Mouse (Mus musculus) Patski (cell line): Measurements from ENCODE around the gene Ube4a. TPM values are rescaled to one million over a fixed set of nuclear protein-coding genes. Genes with fewer than 3 reads are reported as not detected.

Source experiments
- ATAC-seq: fragments of 100-300 bp; one replicate; pipeline ENCODE4 v1.8.0; 2021
- CTCF ChIA-PET: fragments of 350-600 bp; sonication (Branson Sonifier 250); formaldehyde crosslinking; loops from one replicate; lab custom pipeline; 2022; ENCODE audit warnings: inconsistent platforms; lab: Charles Lee
- POLR2A ChIA-PET: fragments of 350-600 bp; sonication (Branson Sonifier 250); formaldehyde crosslinking; loops from one replicate; lab custom pipeline; 2022; ENCODE audit warnings: antibody characterized with exemption, inconsistent platforms; lab: Charles Lee
- DNase-seq: peaks from one replicate; pipeline ENCODE4 v3.0.0-alpha.2; 2011; ENCODE audit warnings: low read depth, low spot score
- H3K27me3 ChIP-seq: fragments of 371-371 bp; one replicate; pipeline ENCODE4 v1.5.1; 2021
- CTCF ChIP-seq: fragments of 100-300 bp; IDR thresholded peaks from one replicate; pipeline ENCODE4 v1.5.1; 2021
- in situ Hi-C: fragments of 300-500 bp; cut with MboI; formaldehyde crosslinking; loops from 3 replicates; pipeline ENCODE4 v1.11.1; 2018; ENCODE audit warnings: low pct_unique_long_range_greater_than_20kb, mixed read lengths
- polyA plus RNA-seq: library from polyadenylated mRNA; unstranded; gene quantifications from one replicate; pipeline ENCODE4 v1.2.3, GENCODE M21; 2021

Gene Ube4a
- polyA plus RNA-seq, 1 experiment from 2014 or later = 44.1 TPM

DNA sequence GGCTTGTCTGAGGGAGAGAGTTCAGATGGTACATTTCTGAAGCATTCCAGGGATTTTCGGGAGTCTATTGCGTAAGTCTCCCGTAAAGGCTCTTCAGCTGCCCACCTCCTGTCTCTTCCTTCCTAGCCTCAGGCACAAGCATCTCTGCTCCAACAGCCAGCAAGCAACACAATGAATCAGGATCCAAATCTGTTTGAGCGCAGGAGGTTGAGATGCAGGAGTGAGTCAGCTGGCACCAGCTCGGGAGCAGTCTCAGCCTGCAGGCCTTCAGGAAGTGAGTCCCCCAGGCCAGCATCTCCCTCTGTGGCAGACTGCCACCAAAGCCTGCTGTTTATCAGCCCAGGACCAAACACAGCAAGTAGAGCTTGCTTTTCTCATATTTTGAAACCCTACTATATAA is 60.4 kb downstream of the Ube4a start:
- ChIA-PET POLR2A (interaction anchor here (0.6 to 1.2 kb wide), 2 partner anchors 23 to 26 kb away, joined by 3 to 9 read pairs; no protein-coding TSS in a partner anchor), CTCF (interaction anchor here (0.6 to 2.3 kb wide), 7 partner anchors 10 to 1221 kb away, joined by 3 to 8 read pairs (median 3); no protein-coding TSS in a partner anchor)
- no peaks in the 10 kb centered on the region for H3K27me3 ChIP-seq
- in situ Hi-C loops = no loop called here
- ATAC-seq = peak; percentile 90
- TF ChIP-seq CTCF = no peak
- DNase-seq = no peak

GRCm38 (mm10) chr9:44903856-44904255 is 61.5 kb downstream of the Ube4a start:
- CTCF ChIA-PET = interaction anchor here (0.9 to 2.3 kb wide), 5 partner anchors 10 to 34 kb away, joined by 3 to 8 read pairs (median 3); no protein-coding TSS in a partner anchor
- POLR2A ChIA-PET = interaction anchor here (0.6 to 1.2 kb wide), 6 partner anchors 12 to 1245 kb away, joined by 3 to 7 read pairs (median 4); no protein-coding TSS in a partner anchor
- no peak for DNase-seq
- H3K27me3 ChIP-seq = no peaks in the 10 kb centered on the region
- no peak for TF ChIP-seq CTCF
- ATAC-seq = no peak
- in situ Hi-C loops = no loop called here

DNA sequence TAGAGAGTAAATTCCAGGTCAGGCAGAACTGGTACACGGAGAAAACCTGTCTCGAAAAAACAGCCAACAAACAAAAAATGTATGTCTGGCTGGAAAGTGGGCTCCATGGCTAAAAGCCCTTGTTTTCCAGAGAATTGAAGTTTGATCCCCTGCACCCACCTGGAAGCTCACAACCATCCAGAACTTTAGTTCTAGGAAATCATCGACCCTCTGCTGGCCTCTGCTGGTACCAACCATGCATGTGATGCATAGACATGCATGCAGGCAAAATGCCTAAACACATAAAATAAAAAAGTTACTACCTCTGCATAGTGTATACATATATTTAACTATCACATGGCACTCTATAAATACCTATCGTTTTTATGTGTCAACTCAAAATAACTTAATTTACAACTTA is 65.0 kb downstream of the Ube4a start:
- DNase-seq (no peak), ATAC-seq (no peak)
- H3K27me3 ChIP-seq = no peaks in the 10 kb centered on the region
- in situ Hi-C loops = no loop called here
- ChIA-PET POLR2A (no interaction called here), CTCF (interaction anchor here (0.8 to 1.6 kb wide), 4 partner anchors 25 to 75 kb away, joined by 3 to 4 read pairs (median 3); no protein-coding TSS in a partner anchor)
- TF ChIP-seq CTCF = peak; percentile 70

DNA sequence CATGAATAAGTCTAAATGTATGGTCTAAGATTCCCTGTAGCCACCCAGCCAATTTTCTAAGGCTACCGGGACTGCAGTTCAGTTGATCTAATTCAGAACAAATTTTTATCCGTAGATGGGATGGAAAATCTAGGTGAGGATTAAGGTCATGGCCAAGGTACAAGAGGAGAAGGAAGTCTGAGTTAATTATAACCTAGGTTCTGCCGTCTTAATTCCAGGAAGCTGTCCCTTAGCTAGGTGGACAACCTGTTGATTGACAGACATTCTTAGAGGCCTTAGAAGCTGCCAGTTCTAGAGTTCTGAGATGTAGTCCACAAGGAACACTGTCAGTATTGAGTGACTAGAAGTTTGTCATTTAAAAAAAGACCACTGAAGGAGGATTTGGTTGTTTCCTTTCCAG is 65.7 kb downstream of the Ube4a start:
- TF ChIP-seq CTCF = no peak
- ChIA-PET CTCF (interaction anchor here (0.8 to 1.6 kb wide), 4 partner anchors 24 to 75 kb away, joined by 3 to 4 read pairs (median 3); no protein-coding TSS in a partner anchor), POLR2A (no interaction called here)
- in situ Hi-C loops = no loop called here
- no peaks in the 10 kb centered on the region for H3K27me3 ChIP-seq
- ATAC-seq (no peak), DNase-seq (no peak)

DNA sequence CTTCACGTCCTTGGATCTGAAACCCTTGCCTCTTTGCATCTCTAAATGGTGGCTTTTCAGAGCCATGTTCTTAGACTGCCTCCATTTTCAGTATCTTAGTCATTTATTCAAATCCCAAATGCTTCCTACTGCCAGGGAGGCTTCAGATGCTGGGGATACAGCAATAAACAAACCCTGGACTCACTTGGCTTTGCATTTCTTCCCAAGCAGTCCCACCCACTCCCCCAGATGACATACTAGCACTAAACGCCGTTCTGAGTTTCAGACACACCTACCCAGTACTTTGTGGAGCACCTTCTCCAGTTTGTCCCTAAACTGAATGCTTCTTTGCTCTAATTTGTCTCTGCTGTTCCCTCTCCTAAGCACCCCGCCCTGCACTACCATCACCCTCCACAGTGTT is 68.4 kb downstream of the Ube4a start:
- ATAC-seq (no peak), DNase-seq (no peak)
- in situ Hi-C loops = no loop called here
- ChIA-PET POLR2A (no interaction called here), CTCF (no interaction called here)
- H3K27me3 ChIP-seq = no peaks in the 10 kb centered on the region
- no peak for TF ChIP-seq CTCF

DNA sequence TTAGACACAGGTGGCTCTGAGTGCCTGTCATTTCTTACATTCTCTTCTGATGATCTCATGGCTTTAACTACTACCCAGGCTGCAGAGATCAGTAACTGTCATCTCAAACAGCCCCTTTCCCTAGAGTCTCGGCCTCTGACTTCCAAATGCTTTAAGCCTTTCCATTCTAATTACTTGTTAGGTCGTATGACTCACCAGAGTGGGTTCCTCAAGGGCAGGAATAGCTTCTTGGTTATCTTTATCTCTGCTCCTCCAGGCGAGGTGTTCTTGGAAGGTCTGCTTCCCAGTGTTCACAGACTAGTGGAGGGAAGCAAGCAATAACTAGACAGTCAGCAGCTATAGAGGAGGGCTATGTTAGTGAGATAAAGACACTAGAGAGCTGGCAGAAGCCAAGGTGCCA is 72.7 kb downstream of the Ube4a start:
- ChIA-PET CTCF (interaction anchor here (0.9 to 1.3 kb wide), 3 partner anchors 15 to 45 kb away, joined by 3 to 5 read pairs (median 3); no protein-coding TSS in a partner anchor), POLR2A (interaction anchor here (0.8 to 1.5 kb wide), 3 partner anchors 11 to 28 kb away, joined by 3 to 7 read pairs (median 4); partner anchors contain the start of gene Kmt2a)
- ATAC-seq (peak; percentile 87), DNase-seq (no peak)
- H3K27me3 ChIP-seq = no peaks in the 10 kb centered on the region
- in situ Hi-C loops = no loop called here
- TF ChIP-seq CTCF = no peak

- no peaks in the 10 kb centered on the region for H3K27me3 ChIP-seq
- in situ Hi-C loops = no loop called here
- CTCF ChIA-PET = no interaction called here
- no peak for TF ChIP-seq CTCF
- POLR2A ChIA-PET = interaction anchor here (1.0 kb wide), 1 partner anchor 20 kb away, joined by 3 read pairs; no protein-coding TSS in a partner anchor
- DNase-seq (no peak), ATAC-seq (no peak)
Observed at GRCm38 (mm10) chr9:44891210-44891609, 74.2 kb downstream of the Ube4a start.

GRCm38 (mm10) chr9:44890122-44890521 is 75.3 kb downstream of the Ube4a start:
- DNase-seq (no peak), ATAC-seq (no peak)
- TF ChIP-seq CTCF = no peak
- POLR2A ChIA-PET = no interaction called here
- no peaks in the 10 kb centered on the region for H3K27me3 ChIP-seq
- CTCF ChIA-PET = interaction anchor here (0.9 to 1.3 kb wide), 2 partner anchors 12 to 14 kb away, joined by 3 to 4 read pairs; no protein-coding TSS in a partner anchor
- in situ Hi-C loops = no loop called here

DNA sequence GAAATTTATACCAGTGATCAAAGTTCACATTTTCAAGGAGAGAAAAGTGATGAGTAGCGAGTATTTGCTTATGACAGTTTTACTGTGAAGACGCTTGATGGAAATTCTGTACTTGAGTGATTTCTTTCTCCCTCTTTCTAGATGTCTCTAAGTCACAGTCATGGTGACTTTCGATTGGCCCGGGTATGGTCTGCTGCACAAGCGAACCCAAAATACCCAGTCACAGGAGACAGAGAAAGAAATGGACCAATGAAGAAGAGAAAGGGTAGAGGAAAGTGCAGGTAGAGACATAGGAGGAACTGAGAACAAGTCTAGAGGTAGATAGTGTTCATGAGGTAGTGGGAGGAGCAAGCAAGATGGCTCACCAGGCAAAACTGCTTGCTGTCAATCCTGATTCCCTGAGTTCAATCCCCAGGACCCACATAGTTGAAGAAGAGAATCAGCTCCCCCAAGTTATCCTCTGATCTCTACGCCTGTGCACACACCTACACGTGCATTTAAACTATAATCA is 77.2 kb downstream of the Ube4a start:
- ATAC-seq (no peak), DNase-seq (no peak)
- ChIA-PET POLR2A (no interaction called here), CTCF (interaction anchor here (0.9 kb wide), 1 partner anchor 16 kb away, joined by 3 read pairs; no protein-coding TSS in a partner anchor)
- no peaks in the 10 kb centered on the region for H3K27me3 ChIP-seq
- no peak for TF ChIP-seq CTCF
- in situ Hi-C loops = no loop called here

DNA sequence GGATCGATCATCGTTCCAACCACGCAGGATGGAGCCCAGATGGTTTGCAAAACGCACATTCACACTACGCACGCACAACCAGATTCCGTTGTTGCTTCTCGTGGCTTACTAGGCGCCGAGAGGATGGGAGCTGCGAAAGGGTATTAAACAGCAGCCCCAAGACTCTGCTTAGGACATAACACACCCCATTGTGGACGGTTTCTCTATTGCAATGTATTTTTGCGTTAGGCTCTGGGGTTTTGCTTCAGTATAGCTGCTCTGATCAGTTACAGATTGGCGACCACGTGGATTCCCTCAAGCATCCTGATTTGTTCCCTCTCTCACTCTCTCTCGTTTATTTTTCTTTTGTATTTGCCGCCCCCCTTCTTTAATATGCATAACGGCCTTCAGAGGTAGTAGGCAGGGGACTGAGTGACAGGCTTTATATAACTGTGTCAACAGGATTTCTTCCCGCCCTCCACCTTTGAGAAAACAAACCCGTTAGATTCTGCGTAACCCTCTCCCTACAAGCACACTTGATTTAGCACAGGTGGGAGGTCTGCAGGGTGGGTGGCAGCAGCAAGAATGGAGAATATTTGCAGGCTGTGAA is 82.3 kb downstream of the Ube4a start:
- H3K27me3 ChIP-seq = no peaks in the 10 kb centered on the region
- ATAC-seq = no peak
- in situ Hi-C loops = no loop called here
- ChIA-PET POLR2A (interaction anchor here (1.9 kb wide), 1 partner anchor 22 kb away, joined by 9 read pairs; no protein-coding TSS in a partner anchor), CTCF (interaction anchor here (1.5 kb wide), 1 partner anchor 38 kb away, joined by 3 read pairs; the partner anchor contains the start of gene Atp5l)
- DNase-seq = no peak
- no peak for TF ChIP-seq CTCF
